Mouse (Mus musculus) thymus, adult 18-20 months (tissue): ENCODE measurements around the gene Tas1r3.

Source experiments
- DNase-seq, 2 experiments: peaks; one replicate each; pipeline ENCODE4 v3.0.0; 2022; ENCODE audit warnings: mixed read lengths in 2 of 2

Gene Tas1r3

GRCm38 (mm10) chr4:155883587-155883986 is 20.4 kb upstream of the Tas1r3 start:
- DNase-seq = no peak

GRCm38 (mm10) chr4:155871404-155871803 is 8.2 kb upstream of the Tas1r3 start:
- no peak for DNase-seq

- DNase-seq = peak; percentile 94 to 95
Measured at GRCm38 (mm10) chr4:155869317-155870033, 6.3 kb upstream of the Tas1r3 start, which contains the start of the genes Cptp and Ints11. Gene Cptp (minus strand): TSS chr4:155869440. Gene Ints11 (plus strand): TSS chr4:155869546.

GRCm38 (mm10) chr4:155868614-155869298 is 5.6 kb upstream of the Tas1r3 start:
- no peak for DNase-seq

GRCm38 (mm10) chr4:155861787-155862186 is 1.4 kb downstream of the Tas1r3 start:
- DNase-seq = no peak

- DNase-seq = no peak
Measured at GRCm38 (mm10) chr4:155859318-155859717, 3.8 kb downstream of the Tas1r3 start.

GRCm38 (mm10) chr4:155856881-155857280 is 6.3 kb downstream of the Tas1r3 start:
- DNase-seq = no peak

GRCm38 (mm10) chr4:155856071-155856470 is 7.1 kb downstream of the Tas1r3 start:
- DNase-seq = no peak

- DNase-seq = no peak
Measured at GRCm38 (mm10) chr4:155854991-155855390, 8.2 kb downstream of the Tas1r3 start.

GRCm38 (mm10) chr4:155853421-155853820 is 9.7 kb downstream of the Tas1r3 start:
- no peak for DNase-seq

- DNase-seq = no peak
Measured at GRCm38 (mm10) chr4:155851951-155852411, 11.2 kb downstream of the Tas1r3 start.

- DNase-seq = no peak
Measured at GRCm38 (mm10) chr4:155851368-155851767, 11.8 kb downstream of the Tas1r3 start.

- DNase-seq = no peak
Measured at GRCm38 (mm10) chr4:155849792-155850451, 13.2 kb downstream of the Tas1r3 start.

- no peak for DNase-seq
Measured at GRCm38 (mm10) chr4:155849391-155849790, 13.8 kb downstream of the Tas1r3 start.

- no peak for DNase-seq
Measured at GRCm38 (mm10) chr4:155848434-155849095, 14.6 kb downstream of the Tas1r3 start.

- peak; percentile 45 to 51 for DNase-seq
Measured at GRCm38 (mm10) chr4:155847591-155848352, 15.4 kb downstream of the Tas1r3 start.

- DNase-seq = peak; percentile 81
Measured at GRCm38 (mm10) chr4:155846871-155847578, 16.1 kb downstream of the Tas1r3 start, which contains the start of gene Dvl1. Gene Dvl1 (plus strand): TSS chr4:155847402.

- no peak for DNase-seq
Measured at GRCm38 (mm10) chr4:155843231-155843630, 19.9 kb downstream of the Tas1r3 start.

GRCm38 (mm10) chr4:155841651-155842270 is 21.4 kb downstream of the Tas1r3 start:
- no peak for DNase-seq

- DNase-seq = peak; percentile 46 to 68
Measured at GRCm38 (mm10) chr4:155841003-155841454, 22.1 kb downstream of the Tas1r3 start.
